Mouse (Mus musculus) neural tube, embryonic 14.5 days (tissue): ENCODE results near the gene Kcng1. TPM values are rescaled to one million over a fixed set of nuclear protein-coding genes. Genes with fewer than 3 reads are reported as not detected.

Source experiments
- ATAC-seq: fragments of 200-750 bp; cut with Nextera tagmentation; 2 replicates; pipeline ENCODE4 v1.8.0; 2017; ENCODE audit warnings: low read depth, mild to moderate bottlenecking, moderate TSS enrichment, moderate library complexity
- H3K27ac ChIP-seq: fragments of 300-500 bp; sonication (generic); 2 replicates; pipeline ENCODE4 v1.5.1; 2014; ENCODE audit warnings: low read depth, mild to moderate bottlenecking, control low read depth, low read length, moderate library complexity, mixed read lengths
- H3K27me3 ChIP-seq: fragments of 300-500 bp; sonication (generic); 2 replicates; pipeline ENCODE4 v1.6.1; 2014; ENCODE audit warnings: low read length; ENCODE audit not compliant: control insufficient read depth, insufficient read depth
- H3K36me3 ChIP-seq: fragments of 300-500 bp; sonication (generic); 2 replicates; pipeline ENCODE4 v1.6.1; 2014; ENCODE audit warnings: low read length, mixed read lengths; ENCODE audit not compliant: control insufficient read depth, insufficient read depth
- H3K4me1 ChIP-seq: fragments of 300-500 bp; sonication (generic); 2 replicates; pipeline ENCODE4 v1.6.1; 2014; ENCODE audit warnings: low read length; ENCODE audit not compliant: control insufficient read depth, insufficient read depth
- H3K4me2 ChIP-seq: fragments of 300-500 bp; sonication (generic); 2 replicates; pipeline ENCODE4 v1.6.1; 2014; ENCODE audit warnings: mild to moderate bottlenecking, low read depth, low read length, control low read depth
- H3K4me3 ChIP-seq: fragments of 300-500 bp; sonication (generic); 2 replicates; pipeline ENCODE4 v1.5.1; 2014; ENCODE audit warnings: low read depth, low read length, control low read depth, mixed read lengths
- H3K9ac ChIP-seq: fragments of 300-500 bp; sonication (generic); replicated peaks from 2 replicates; pipeline ENCODE4 v1.6.1; 2014; ENCODE audit warnings: low read depth, mild to moderate bottlenecking, control low read depth, low read length, mixed read lengths
- H3K9me3 ChIP-seq: fragments of 300-500 bp; sonication (generic); 2 replicates; pipeline ENCODE4 v1.6.1; 2016; ENCODE audit warnings: low read length; ENCODE audit not compliant: control insufficient read depth
- WGBS: fragments of 180-500 bp; shearing (Covaris S2); extraction: QIAGEN DNeasy Blood & Tissue Kit; methylation state at CpG from one replicate; pipeline ENCODE4 v1.1.7; 2014; 5-methylcytosine and 5-hydroxymethylcytosine counted together
- polyA plus RNA-seq: library from polyadenylated mRNA; unstranded; fragments of >200 nt; fragmentation: Nextera tagmentation; extraction: Ambion mirVana; gene quantifications from 2 replicates; pipeline ENCODE4 v1.2.1, GENCODE M21; 2014

Kcng1 gene
- polyA plus RNA-seq: 0.35 and 0.73 TPM in 2 replicates

- H3K9me3 ChIP-seq: no peaks in the 10 kb centered on the region
- peak within 1 kb of the TSS; percentile 86 for H3K4me2 ChIP-seq
- H3K4me1 ChIP-seq: 0 out of 2 replicates have a peak, but pooled peaks cover 10% of the 10 kb centered on the region
- no peak for ATAC-seq
- H3K9ac ChIP-seq: peak within 1 kb of the TSS; percentile 12; the same call in 1 of the 2 replicates
- H3K27me3 ChIP-seq: peaks cover 27% of the 10 kb centered on the region
- peak within 1 kb of the TSS; percentile 40 for H3K4me3 ChIP-seq
- no peak within 1 kb of the TSS for H3K27ac ChIP-seq
- H3K36me3 ChIP-seq: no peaks in the 10 kb centered on the region
- 10% methylated on average over 12 of the region's 12 CpGs for WGBS
Measured at GRCm38 (mm10) chr2:168281582-168281981, at the start of gene Kcng1. TSS of gene Kcng1 (minus strand) at chr2:168281736.

- Histone ChIP-seq H3K4me3 (no peak overlapping the region), H3K36me3 (no peaks in the 10 kb centered on the region), H3K9me3 (no peaks in the 10 kb centered on the region), H3K4me1 (0 out of 2 replicates have a peak, but pooled peaks cover 6% of the 10 kb centered on the region), H3K4me2 (no peak overlapping the region), H3K27ac (no peak overlapping the region), H3K9ac (no peak overlapping the region), H3K27me3 (no peaks in the 10 kb centered on the region)
- WGBS: 78% methylated on average over 11 of the region's 11 CpGs
- no peak for ATAC-seq
Measured at GRCm38 (mm10) chr2:168330421-168331070, 49.0 kb upstream of the Kcng1 start.

- Histone ChIP-seq H3K4me1 (no peaks in the 10 kb centered on the region; the same call in 1 of the 2 replicates), H3K27ac (no peak overlapping the region), H3K4me2 (no peak overlapping the region), H3K36me3 (no peaks in the 10 kb centered on the region), H3K9me3 (no peaks in the 10 kb centered on the region), H3K27me3 (no peaks in the 10 kb centered on the region), H3K9ac (no peak overlapping the region), H3K4me3 (no peak overlapping the region)
- ATAC-seq: no peak
- WGBS: 54% methylated on average over 10 of the region's 10 CpGs
Measured at GRCm38 (mm10) chr2:168321716-168322374, 40.3 kb upstream of the Kcng1 start.

- Histone ChIP-seq H3K4me1 (no peaks in the 10 kb centered on the region; the same call in 1 of the 2 replicates), H3K9me3 (no peaks in the 10 kb centered on the region), H3K27me3 (no peaks in the 10 kb centered on the region), H3K9ac (no peak overlapping the region), H3K27ac (no peak overlapping the region), H3K36me3 (no peaks in the 10 kb centered on the region), H3K4me2 (no peak overlapping the region), H3K4me3 (no peak overlapping the region)
- no peak for ATAC-seq
- WGBS: 61% methylated on average over 17 of the region's 17 CpGs
Measured at GRCm38 (mm10) chr2:168320388-168321182, 39.0 kb upstream of the Kcng1 start.

- Histone ChIP-seq H3K4me3 (no peak overlapping the region), H3K9me3 (no peaks in the 10 kb centered on the region), H3K4me1 (no peaks in the 10 kb centered on the region), H3K4me2 (no peak overlapping the region), H3K27ac (no peak overlapping the region), H3K36me3 (no peaks in the 10 kb centered on the region), H3K27me3 (no peaks in the 10 kb centered on the region), H3K9ac (no peak overlapping the region)
- ATAC-seq: no peak
- 68% methylated on average over 16 of the region's 16 CpGs for WGBS
Measured at GRCm38 (mm10) chr2:168314646-168315446, 33.3 kb upstream of the Kcng1 start.

- no peaks in the 10 kb centered on the region for H3K4me1 ChIP-seq
- no peaks in the 10 kb centered on the region for H3K9me3 ChIP-seq
- H3K27ac ChIP-seq: no peak overlapping the region
- H3K36me3 ChIP-seq: no peaks in the 10 kb centered on the region
- no peaks in the 10 kb centered on the region for H3K27me3 ChIP-seq
- WGBS: 42% methylated on average over 4 of the region's 4 CpGs
- ATAC-seq: no peak
- H3K4me2 ChIP-seq: no peak overlapping the region
- H3K4me3 ChIP-seq: no peak overlapping the region
- no peak overlapping the region for H3K9ac ChIP-seq
Measured at GRCm38 (mm10) chr2:168312504-168312903, 31.0 kb upstream of the Kcng1 start.

- ATAC-seq: no peak
- WGBS: 96% methylated on average over 16 of the region's 16 CpGs
- no peaks in the 10 kb centered on the region for H3K4me1 ChIP-seq
- no peaks in the 10 kb centered on the region for H3K36me3 ChIP-seq
- no peaks in the 10 kb centered on the region for H3K9me3 ChIP-seq
- H3K4me3 ChIP-seq: no peak overlapping the region
- no peak overlapping the region for H3K4me2 ChIP-seq
- no peak overlapping the region for H3K9ac ChIP-seq
- no peaks in the 10 kb centered on the region for H3K27me3 ChIP-seq
- no peak overlapping the region for H3K27ac ChIP-seq
Measured at GRCm38 (mm10) chr2:168311006-168311405, 29.5 kb upstream of the Kcng1 start.

- no peak overlapping the region for H3K4me3 ChIP-seq
- ATAC-seq: no peak
- no peaks in the 10 kb centered on the region for H3K36me3 ChIP-seq
- WGBS: 83% methylated on average over 7 of the region's 7 CpGs
- H3K9ac ChIP-seq: no peak overlapping the region
- H3K27ac ChIP-seq: no peak overlapping the region
- no peak overlapping the region for H3K4me2 ChIP-seq
- H3K27me3 ChIP-seq: no peaks in the 10 kb centered on the region
- no peaks in the 10 kb centered on the region for H3K9me3 ChIP-seq
- no peaks in the 10 kb centered on the region for H3K4me1 ChIP-seq
Measured at GRCm38 (mm10) chr2:168308916-168309315, 27.4 kb upstream of the Kcng1 start.
